Mouse (Mus musculus) neural tube, embryonic 14.5 days (tissue): ENCODE results near the gene C130079G13Rik. TPM values are rescaled to one million over a fixed set of nuclear protein-coding genes. Genes with fewer than 3 reads are reported as not detected.

Experiments
- polyA plus RNA-seq: library from polyadenylated mRNA; unstranded; fragments of >200 nt; fragmentation: Nextera tagmentation; extraction: Ambion mirVana; gene quantifications from 2 replicates; pipeline ENCODE4 v1.2.1, GENCODE M21; 2014

The C130079G13Rik gene
- polyA plus RNA-seq, 1 experiment from 2014 or later = not detected

Other genes starting within 250 kb of the C130079G13Rik start
- gene Gm5538, start 195.4 kb upstream of the C130079G13Rik start, polyA plus RNA-seq = not detected in 2 replicates
- not detected in 2 replicates for gene Gm8298, start 64.2 kb upstream of the C130079G13Rik start, polyA plus RNA-seq
- not detected in 2 replicates for gene Aadacl2, start 81.5 kb downstream of the C130079G13Rik start, polyA plus RNA-seq
- gene Aadac, start 100.5 kb downstream of the C130079G13Rik start, polyA plus RNA-seq = not detected in 2 replicates
- gene Sucnr1, start 156.7 kb downstream of the C130079G13Rik start, polyA plus RNA-seq = not detected in 2 replicates